Mouse (Mus musculus) spleen, postnatal 4 days (tissue): Measurements from ENCODE around the gene Rnf216.

Source experiments
- DNase-seq, 2 experiments: peaks; one replicate each; pipeline ENCODE4 v3.0.0; 2022; ENCODE audit warnings: low spot score in 2 of 2

Gene Rnf216

GRCm38 (mm10) chr5:143053132-143053972, 59.4 kb downstream of the Rnf216 start:
- DNase-seq = no peak

- DNase-seq = no peak
Observed at GRCm38 (mm10) chr5:143052677-143053076, 60.1 kb downstream of the Rnf216 start.

- DNase-seq = no peak
Observed at GRCm38 (mm10) chr5:143051851-143052250, 60.9 kb downstream of the Rnf216 start.

- no peak for DNase-seq
Observed at GRCm38 (mm10) chr5:143050273-143050672, 62.5 kb downstream of the Rnf216 start.

GRCm38 (mm10) chr5:143049746-143050145, 63.0 kb downstream of the Rnf216 start:
- no peak for DNase-seq

GRCm38 (mm10) chr5:143049013-143049385, 63.8 kb downstream of the Rnf216 start:
- no peak for DNase-seq

GRCm38 (mm10) chr5:143048232-143049012, 64.4 kb downstream of the Rnf216 start:
- no peak for DNase-seq

- no peak for DNase-seq
Observed at GRCm38 (mm10) chr5:143047586-143047985, 65.2 kb downstream of the Rnf216 start.

GRCm38 (mm10) chr5:143043902-143044301, 68.9 kb downstream of the Rnf216 start:
- DNase-seq = no peak

- DNase-seq = no peak
Observed at GRCm38 (mm10) chr5:143043285-143043684, 69.5 kb downstream of the Rnf216 start.

- DNase-seq = no peak
Observed at GRCm38 (mm10) chr5:143038794-143039193, 74.0 kb downstream of the Rnf216 start.

- DNase-seq = peak in 1 of 2 experiments; percentile 41
Observed at GRCm38 (mm10) chr5:143037201-143037600, 75.6 kb downstream of the Rnf216 start.

GRCm38 (mm10) chr5:143036052-143036451, 76.7 kb downstream of the Rnf216 start:
- peak in 1 of 2 experiments; percentile 17 for DNase-seq

- no peak for DNase-seq
Observed at GRCm38 (mm10) chr5:143035271-143035670, 77.5 kb downstream of the Rnf216 start.

- DNase-seq = no peak
Observed at GRCm38 (mm10) chr5:143034108-143034507, 78.7 kb downstream of the Rnf216 start.

GRCm38 (mm10) chr5:143033277-143033676, 79.5 kb downstream of the Rnf216 start:
- no peak for DNase-seq

- DNase-seq = no peak
Observed at GRCm38 (mm10) chr5:143032639-143033146, 80.1 kb downstream of the Rnf216 start.

GRCm38 (mm10) chr5:143031681-143032080, 81.1 kb downstream of the Rnf216 start:
- DNase-seq = no peak

- DNase-seq = no peak
Observed at GRCm38 (mm10) chr5:143031193-143031592, 81.6 kb downstream of the Rnf216 start.

- peak in 1 of 2 experiments; percentile 16 for DNase-seq
Observed at GRCm38 (mm10) chr5:143023887-143024286, 88.9 kb downstream of the Rnf216 start.

- no peak for DNase-seq
Observed at GRCm38 (mm10) chr5:143022956-143023355, 89.8 kb downstream of the Rnf216 start.

GRCm38 (mm10) chr5:143017401-143017800, 95.4 kb downstream of the Rnf216 start:
- no peak for DNase-seq

GRCm38 (mm10) chr5:143009383-143009782, 103.4 kb downstream of the Rnf216 start:
- DNase-seq = no peak
